Mouse (Mus musculus): Measurements from ENCODE around the gene Rab3a. TPM values are rescaled to one million over a fixed set of nuclear protein-coding genes. Genes with fewer than 3 reads are reported as not detected.
A peak's percentile ranks its signal among the peaks of the same experiment; 100 is the strongest.

The Rab3a gene
- polyA plus RNA-seq, 1 experiment from 2014 or later = 319 TPM

DNA sequence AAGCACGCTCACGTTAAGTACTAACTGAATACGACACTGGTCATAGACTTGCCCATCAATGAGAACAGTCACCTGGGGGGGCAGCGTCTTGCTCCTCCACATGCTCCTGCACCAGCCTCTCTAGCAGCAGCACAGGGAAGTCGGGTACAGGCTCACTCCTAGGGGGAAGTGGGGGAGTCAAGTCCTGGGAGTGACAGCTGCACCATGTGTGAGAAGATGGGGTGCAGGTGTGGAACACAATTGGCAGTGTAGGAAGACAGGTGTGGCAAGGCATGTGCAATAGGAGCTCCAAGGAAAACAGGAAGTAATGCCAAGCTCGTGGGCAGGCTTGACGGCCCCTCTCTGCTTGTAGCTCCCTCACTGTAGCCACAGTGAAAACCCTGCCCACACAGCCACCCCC lies 16.7 kb downstream of the Rab3a start:
- H3K4me2 ChIP-seq (replicated peaks) = no peak overlapping the region
- peaks cover 40% of the 10 kb centered on the region for H3K4me1 ChIP-seq
- no peak overlapping the region for H3K9ac ChIP-seq (replicated peaks)
- no peak for ATAC-seq (replicated peaks)
- peaks cover 55% of the 10 kb centered on the region for H3K36me3 ChIP-seq
- no peaks in the 10 kb centered on the region for H3K9me3 ChIP-seq
- 89% methylated on average over 7 of the region's 7 CpGs for WGBS
- no peak overlapping the region for H3K4me3 ChIP-seq
- 0 out of 2 replicates have a peak, but pooled peaks cover 3% of the 10 kb centered on the region for H3K27me3 ChIP-seq
- H3K27ac ChIP-seq (replicated peaks) = no peak overlapping the region

- Histone ChIP-seq H3K27ac (replicated peaks) (no peak overlapping the region), H3K4me1 (peaks cover 33% of the 10 kb centered on the region), H3K27me3 (no peaks in the 10 kb centered on the region), H3K36me3 (peaks cover 55% of the 10 kb centered on the region), H3K9me3 (no peaks in the 10 kb centered on the region), H3K9ac (replicated peaks) (no peak overlapping the region), H3K4me2 (replicated peaks) (no peak overlapping the region), H3K4me3 (no peak overlapping the region)
- ATAC-seq (replicated peaks) = no peak
- 95% methylated on average over 13 of the region's 13 CpGs for WGBS
Observed at GRCm38 (mm10) chr8:70772075-70772474, 17.6 kb downstream of the Rab3a start.

- Histone ChIP-seq H3K27ac (replicated peaks) (peak overlapping the region; percentile 69), H3K9me3 (no peaks in the 10 kb centered on the region), H3K4me1 (peaks cover 38% of the 10 kb centered on the region), H3K27me3 (no peaks in the 10 kb centered on the region), H3K4me3 (no peak overlapping the region), H3K9ac (replicated peaks) (no peak overlapping the region), H3K4me2 (replicated peaks) (no peak overlapping the region), H3K36me3 (peaks cover 53% of the 10 kb centered on the region)
- WGBS = 89% methylated on average over 9 of the region's 9 CpGs
- no peak for ATAC-seq (replicated peaks)
Observed at GRCm38 (mm10) chr8:70772890-70773289, 18.4 kb downstream of the Rab3a start.

DNA sequence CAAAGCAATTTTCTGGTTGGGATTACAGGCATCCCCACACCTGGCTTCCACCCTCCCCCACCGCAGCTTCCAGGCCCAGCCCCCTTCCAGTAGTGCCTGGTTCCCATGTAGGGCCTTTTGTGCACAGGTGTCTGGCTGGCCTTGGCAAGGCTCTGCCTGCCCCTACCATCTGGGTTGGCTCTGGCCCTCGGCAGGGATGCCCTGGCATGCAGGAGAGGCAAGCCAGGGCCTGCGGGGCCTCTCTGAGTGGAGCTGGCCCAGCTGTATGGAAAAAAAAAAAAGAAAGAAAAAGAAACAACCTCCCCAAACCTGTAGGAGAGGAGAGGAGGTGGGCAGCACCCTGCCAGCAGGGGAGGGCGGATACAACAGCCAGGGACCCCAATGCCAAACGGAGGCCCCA lies 18.9 kb downstream of the Rab3a start:
- H3K4me2 ChIP-seq (replicated peaks) = peak overlapping the region; percentile 14; the same call in 1 of the 2 replicates
- peaks cover 49% of the 10 kb centered on the region for H3K36me3 ChIP-seq
- H3K4me3 ChIP-seq = 0 out of 2 replicates have a peak overlapping the region, but pooled peaks have one; percentile 13
- H3K27me3 ChIP-seq = no peaks in the 10 kb centered on the region
- no peaks in the 10 kb centered on the region for H3K9me3 ChIP-seq
- WGBS = 54% methylated on average over 5 of the region's 5 CpGs
- peaks cover 43% of the 10 kb centered on the region for H3K4me1 ChIP-seq
- H3K9ac ChIP-seq (replicated peaks) = 0 out of 2 replicates have a peak overlapping the region, but pooled peaks have one; percentile 2
- peak overlapping the region; percentile 69 for H3K27ac ChIP-seq (replicated peaks)
- ATAC-seq (replicated peaks) = no peak

DNA sequence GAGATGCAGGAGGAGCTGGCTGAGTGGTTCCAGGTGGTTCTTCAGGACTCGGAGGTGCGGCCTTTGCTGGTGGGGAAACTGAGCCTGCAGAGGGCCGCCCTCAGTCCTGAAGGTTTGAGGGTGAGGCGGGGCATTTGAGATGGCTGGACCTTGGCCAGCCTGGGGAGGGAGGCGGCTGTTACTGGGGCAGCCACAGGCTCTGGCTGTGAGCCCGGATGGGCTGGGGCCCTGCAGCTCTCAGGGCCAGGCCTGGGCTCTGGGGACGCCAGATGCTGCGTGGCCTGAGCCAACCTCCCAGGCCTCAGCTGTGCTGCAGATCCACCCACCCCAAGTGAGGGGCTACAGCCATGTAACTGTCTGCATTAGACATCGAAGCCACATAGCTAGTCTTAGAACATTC lies 19.4 kb downstream of the Rab3a start:
- Histone ChIP-seq H3K27me3 (no peaks in the 10 kb centered on the region), H3K9ac (replicated peaks) (0 out of 2 replicates have a peak overlapping the region, but pooled peaks have one; percentile 2), H3K27ac (replicated peaks) (peak overlapping the region; percentile 69), H3K4me3 (0 out of 2 replicates have a peak overlapping the region, but pooled peaks have one; percentile 13), H3K4me1 (peaks cover 46% of the 10 kb centered on the region), H3K4me2 (replicated peaks) (peak overlapping the region; percentile 14; the same call in 1 of the 2 replicates), H3K36me3 (peaks cover 48% of the 10 kb centered on the region), H3K9me3 (no peaks in the 10 kb centered on the region)
- no peak for ATAC-seq (replicated peaks)
- 45% methylated on average over 9 of the region's 9 CpGs for WGBS

GRCm38 (mm10) chr8:70774740-70775139 lies 20.3 kb downstream of the Rab3a start:
- Histone ChIP-seq H3K4me3 (peak overlapping the region; percentile 99; the same call in 1 of the 2 replicates), H3K9me3 (no peaks in the 10 kb centered on the region), H3K36me3 (peaks cover 49% of the 10 kb centered on the region), H3K4me1 (peaks cover 46% of the 10 kb centered on the region), H3K9ac (replicated peaks) (peak overlapping the region; percentile 31), H3K27me3 (no peaks in the 10 kb centered on the region), H3K4me2 (replicated peaks) (peak overlapping the region; percentile 80; the same call in 1 of the 2 replicates), H3K27ac (replicated peaks) (peak overlapping the region; percentile 69)
- ATAC-seq (replicated peaks) = no peak
- 93% methylated on average over 18 of the region's 18 CpGs for WGBS

DNA sequence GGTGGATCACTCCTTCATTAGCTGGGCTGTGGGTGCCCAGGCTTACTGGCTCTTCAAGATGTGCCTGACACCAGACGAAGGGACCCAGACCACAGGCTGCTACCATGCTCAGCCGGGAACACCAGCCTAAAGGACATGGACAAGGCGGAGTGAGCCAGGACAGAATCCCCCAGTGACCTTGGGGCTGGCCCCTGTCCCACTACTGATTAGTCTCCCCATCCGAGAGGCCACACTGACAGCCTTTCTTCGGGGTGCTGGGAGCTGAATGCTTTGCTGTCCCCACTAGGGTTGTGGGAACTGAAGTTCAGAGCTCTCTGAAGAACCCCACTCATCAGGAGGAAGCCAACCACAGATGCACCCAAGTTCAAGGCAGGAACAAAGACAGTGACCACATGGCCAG lies 20.7 kb downstream of the Rab3a start:
- H3K4me2 ChIP-seq (replicated peaks) = peak overlapping the region; percentile 80
- 86% methylated on average over 5 of the region's 5 CpGs for WGBS
- H3K4me3 ChIP-seq = peak overlapping the region; percentile 99
- no peaks in the 10 kb centered on the region for H3K9me3 ChIP-seq
- ATAC-seq (replicated peaks) = no peak
- peaks cover 49% of the 10 kb centered on the region for H3K36me3 ChIP-seq
- no peaks in the 10 kb centered on the region for H3K27me3 ChIP-seq
- peak overlapping the region; percentile 99 for H3K9ac ChIP-seq (replicated peaks)
- H3K4me1 ChIP-seq = peaks cover 46% of the 10 kb centered on the region
- H3K27ac ChIP-seq (replicated peaks) = peak overlapping the region; percentile 69; the same call in 1 of the 2 replicates

GRCm38 (mm10) chr8:70775851-70776495 lies 21.5 kb downstream of the Rab3a start:
- H3K27me3 ChIP-seq = no peaks in the 10 kb centered on the region
- ATAC-seq (replicated peaks) = peak; percentile 36

GRCm38 (mm10) chr8:70776496-70777444 lies 22.3 kb downstream of the Rab3a start, which contains the start of gene Pik3r2:
Gene Pik3r2 (minus strand): TSS chr8:70776713.
- peak within 1 kb of the TSS; percentile 99 for H3K27ac ChIP-seq (replicated peaks)
- peak within 1 kb of the TSS; percentile 80 for H3K4me2 ChIP-seq (replicated peaks)
- no peaks in the 10 kb centered on the region for H3K27me3 ChIP-seq
- WGBS = under 1% methylated on average over 94 of the region's 94 CpGs
- H3K9me3 ChIP-seq = no peaks in the 10 kb centered on the region
- peaks cover 47% of the 10 kb centered on the region for H3K36me3 ChIP-seq
- H3K4me3 ChIP-seq = peak within 1 kb of the TSS; percentile 99
- H3K9ac ChIP-seq (replicated peaks) = peak within 1 kb of the TSS; percentile 99
- peak; percentile 94 for ATAC-seq (replicated peaks)
- peaks cover 46% of the 10 kb centered on the region for H3K4me1 ChIP-seq

More at GRCm38 (mm10) chr8:70775851-70776495, 21.5 kb downstream of the Rab3a start:
- peak overlapping the region; percentile 99 for H3K27ac ChIP-seq (replicated peaks)
- WGBS = 1% methylated on average over 34 of the region's 34 CpGs
- H3K9me3 ChIP-seq = no peaks in the 10 kb centered on the region
- H3K4me2 ChIP-seq (replicated peaks) = peak overlapping the region; percentile 80
- peaks cover 46% of the 10 kb centered on the region for H3K4me1 ChIP-seq
- peaks cover 49% of the 10 kb centered on the region for H3K36me3 ChIP-seq
- H3K9ac ChIP-seq (replicated peaks) = peak overlapping the region; percentile 99
- peak overlapping the region; percentile 99 for H3K4me3 ChIP-seq

GRCm38 (mm10) chr8:70780093-70780492 lies 25.6 kb downstream of the Rab3a start:
- Histone ChIP-seq H3K4me3 (no peak overlapping the region), H3K9ac (replicated peaks) (no peak overlapping the region), H3K4me2 (replicated peaks) (no peak overlapping the region), H3K4me1 (peaks cover 21% of the 10 kb centered on the region), H3K9me3 (no peaks in the 10 kb centered on the region), H3K27me3 (no peaks in the 10 kb centered on the region), H3K27ac (replicated peaks) (no peak overlapping the region), H3K36me3 (peaks cover 55% of the 10 kb centered on the region)
- no peak for ATAC-seq (replicated peaks)
- WGBS = 77% methylated on average over 11 of the region's 11 CpGs

GRCm38 (mm10) chr8:70786291-70787050 lies 32.0 kb downstream of the Rab3a start:
- Histone ChIP-seq H3K9ac (replicated peaks) (no peak overlapping the region), H3K36me3 (peaks cover 61% of the 10 kb centered on the region), H3K4me3 (no peak overlapping the region), H3K27ac (replicated peaks) (no peak overlapping the region), H3K9me3 (no peaks in the 10 kb centered on the region), H3K4me2 (replicated peaks) (no peak overlapping the region), H3K27me3 (no peaks in the 10 kb centered on the region), H3K4me1 (peaks cover 11% of the 10 kb centered on the region)
- 87% methylated on average over 25 of the region's 25 CpGs for WGBS
- ATAC-seq (replicated peaks) = no peak
